Mouse (Mus musculus) heart, embryonic 15.5 days (tissue): ENCODE results near the gene Clic5. TPM values are rescaled to one million over a fixed set of nuclear protein-coding genes. Genes with fewer than 3 reads are reported as not detected.

Experiments used
- ATAC-seq: fragments of 200-750 bp; cut with Nextera tagmentation; replicated peaks from 2 replicates; pipeline ENCODE4 v1.8.0; 2017; ENCODE audit warnings: low read depth, moderate TSS enrichment; ENCODE audit not compliant: insufficient number of reproducible peaks, insufficient read depth, low FRiP score
- H3K27ac ChIP-seq: fragments of 300-500 bp; sonication (generic); 2 replicates; pipeline ENCODE4 v1.5.1; 2015; ENCODE audit warnings: mild to moderate bottlenecking, inconsistent platforms
- H3K27me3 ChIP-seq: fragments of 300-500 bp; sonication (generic); 2 replicates; pipeline ENCODE4 v1.6.1; 2015; ENCODE audit warnings: inconsistent platforms
- H3K36me3 ChIP-seq: fragments of 300-500 bp; sonication (generic); 2 replicates; pipeline ENCODE4 v1.6.1; 2015; ENCODE audit warnings: mild to moderate bottlenecking, inconsistent platforms
- H3K4me1 ChIP-seq: fragments of 300-500 bp; sonication (generic); replicated peaks from 2 replicates; pipeline ENCODE4 v1.6.1; 2015; ENCODE audit warnings: inconsistent platforms
- H3K4me2 ChIP-seq: fragments of 300-500 bp; sonication (generic); 2 replicates; pipeline ENCODE4 v1.6.1; 2015; ENCODE audit warnings: inconsistent platforms, mild to moderate bottlenecking, moderate library complexity
- H3K4me3 ChIP-seq: fragments of 300-500 bp; sonication (generic); 2 replicates; pipeline ENCODE4 v1.5.1; 2015; ENCODE audit warnings: mild to moderate bottlenecking, inconsistent platforms
- H3K9ac ChIP-seq: fragments of 300-500 bp; sonication (generic); 2 replicates; pipeline ENCODE4 v1.6.1; 2015; ENCODE audit warnings: mild to moderate bottlenecking, inconsistent platforms
- H3K9me3 ChIP-seq: fragments of 300-500 bp; sonication (generic); replicated peaks from 2 replicates; pipeline ENCODE4 v1.6.1; 2016; ENCODE audit warnings: inconsistent platforms
- WGBS: fragments of 180-500 bp; shearing (Covaris S2); methylation state at CpG from one replicate; pipeline ENCODE4 v1.1.7; 2015; ENCODE audit warnings: mixed read lengths; 5-methylcytosine and 5-hydroxymethylcytosine counted together
- polyA plus RNA-seq: library from polyadenylated mRNA; unstranded; fragments of >200 nt; fragmentation: Nextera tagmentation; extraction: Ambion mirVana; gene quantifications from 2 replicates; pipeline ENCODE4 v1.2.1, GENCODE M21; 2015

Gene Clic5
- polyA plus RNA-seq, 1 experiment from 2014 or later, result 12.5 TPM

DNA sequence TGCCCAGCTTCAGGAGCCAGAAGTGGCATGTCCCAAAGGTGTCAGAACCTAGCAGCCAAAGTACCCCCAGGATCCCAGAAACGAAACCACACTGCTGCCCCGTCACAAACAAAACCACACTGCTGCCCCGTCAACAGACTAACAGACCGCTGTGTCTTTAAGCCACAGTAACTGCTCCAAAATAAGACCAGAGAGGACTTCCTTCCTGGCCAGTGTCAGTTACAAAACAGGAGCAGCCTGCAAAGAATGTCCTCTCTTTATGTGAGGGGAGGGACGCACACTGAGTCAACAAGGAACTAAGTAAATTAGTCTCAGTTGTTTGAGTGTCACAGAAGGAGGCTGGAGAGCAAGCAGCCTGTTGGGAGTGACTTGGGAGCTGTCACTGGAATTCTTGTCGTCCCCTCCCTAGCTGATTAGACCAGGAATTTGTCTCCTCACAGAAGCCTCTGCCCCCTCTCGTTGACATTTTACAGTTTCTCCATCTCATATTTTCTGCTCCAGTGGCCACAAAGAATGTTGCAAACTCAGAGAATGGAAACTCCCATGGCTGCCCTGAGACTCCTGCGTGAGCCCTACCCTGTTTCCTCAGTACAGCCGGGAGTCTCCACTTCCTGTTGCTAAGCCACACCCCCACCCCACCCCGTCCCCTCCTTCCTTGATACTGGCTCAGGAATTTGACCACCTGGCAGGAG is 50.8 kb downstream of the Clic5 start:
- peak overlapping the region; percentile 84 for H3K27ac ChIP-seq
- no peaks in the 10 kb centered on the region for H3K36me3 ChIP-seq
- 0 out of 2 replicates have a peak overlapping the region, but pooled peaks have one; percentile 20 for H3K9ac ChIP-seq
- peak; percentile 85 for ATAC-seq
- H3K4me1 ChIP-seq, result peaks cover 20% of the 10 kb centered on the region
- H3K4me2 ChIP-seq, result peak overlapping the region; percentile 59
- H3K27me3 ChIP-seq, result no peaks in the 10 kb centered on the region
- WGBS, result 8% methylated on average over 10 of the region's 10 CpGs
- peak overlapping the region; percentile 32 for H3K4me3 ChIP-seq
- no peaks in the 10 kb centered on the region for H3K9me3 ChIP-seq

DNA sequence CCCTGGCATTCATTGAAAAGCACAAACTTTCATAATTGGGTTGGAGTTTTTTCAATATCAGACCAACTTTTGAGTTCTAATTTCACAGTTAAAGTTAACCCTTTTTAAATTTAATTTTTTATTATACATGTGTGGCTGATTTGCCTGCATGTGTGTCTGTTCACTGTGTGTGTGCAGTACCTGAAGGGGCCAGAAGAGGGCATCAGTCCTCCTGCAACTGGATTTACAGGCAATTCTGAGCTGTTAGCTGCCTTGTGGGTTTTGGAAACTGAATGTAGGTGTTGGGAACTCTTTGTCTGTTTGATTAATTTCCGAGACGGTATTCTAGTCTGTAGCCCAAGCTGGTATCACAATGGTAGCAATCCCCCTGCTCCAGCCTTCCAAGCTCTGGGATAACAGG is 52.4 kb downstream of the Clic5 start:
- H3K27me3 ChIP-seq, result no peaks in the 10 kb centered on the region
- no peak for ATAC-seq
- 100% methylated on average over 2 of the region's 2 CpGs for WGBS

DNA sequence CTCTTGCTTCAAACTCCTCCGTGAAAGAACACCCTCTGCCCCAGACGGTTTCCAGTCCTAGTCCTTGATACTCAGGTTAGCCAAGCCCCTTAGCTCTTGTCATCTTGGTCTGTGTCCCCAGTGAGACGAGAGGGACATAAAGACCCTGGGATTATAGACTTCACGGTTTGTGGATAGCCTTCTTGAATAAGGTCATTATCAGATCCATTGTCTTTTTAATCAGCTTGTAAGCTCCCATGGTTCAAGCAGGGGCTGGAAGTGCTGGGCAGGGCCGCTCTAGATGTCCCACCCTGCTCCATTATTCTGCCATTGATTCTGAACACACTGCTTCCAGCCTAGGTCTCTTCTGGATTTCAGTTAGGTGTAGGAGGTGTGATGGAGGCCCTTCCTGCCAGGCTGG is 55.7 kb downstream of the Clic5 start:
- no peaks in the 10 kb centered on the region for H3K9me3 ChIP-seq
- no peaks in the 10 kb centered on the region for H3K27me3 ChIP-seq
- no peak overlapping the region for H3K4me2 ChIP-seq
- no peaks in the 10 kb centered on the region for H3K36me3 ChIP-seq
- ATAC-seq, result no peak
- no peak overlapping the region for H3K27ac ChIP-seq
- no peak overlapping the region for H3K4me3 ChIP-seq
- H3K9ac ChIP-seq, result no peak overlapping the region
- WGBS, result 56% methylated on average over 5 of the region's 5 CpGs
- peaks cover 11% of the 10 kb centered on the region for H3K4me1 ChIP-seq

More for the DNA sequence above, 52.4 kb downstream of the Clic5 start:
- Histone ChIP-seq H3K9me3 (no peaks in the 10 kb centered on the region), H3K4me3 (no peak overlapping the region), H3K4me1 (peaks cover 23% of the 10 kb centered on the region), H3K4me2 (no peak overlapping the region), H3K27ac (no peak overlapping the region), H3K36me3 (no peaks in the 10 kb centered on the region), H3K9ac (no peak overlapping the region)

DNA sequence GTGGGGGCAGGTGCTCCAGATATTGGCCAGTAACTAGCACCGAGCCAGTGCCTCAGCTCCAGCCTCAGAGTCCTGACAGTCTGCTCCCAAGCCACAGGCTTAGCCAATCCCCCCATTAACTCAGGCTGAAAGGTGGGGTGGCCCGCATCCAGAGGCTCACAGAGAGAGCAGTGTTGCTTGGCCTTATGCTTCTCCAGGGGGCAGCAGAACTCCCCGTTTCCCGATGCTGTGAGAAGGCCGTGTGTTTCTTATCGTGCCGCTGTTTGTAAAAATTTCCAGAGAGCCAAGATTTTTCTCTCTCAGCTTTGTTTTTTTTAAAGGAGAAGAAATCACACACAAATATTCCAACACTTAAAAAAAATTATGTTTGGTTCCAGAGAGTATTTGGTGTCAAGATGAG is 56.2 kb downstream of the Clic5 start:
- no peak overlapping the region for H3K4me2 ChIP-seq
- WGBS, result 16% methylated on average over 7 of the region's 7 CpGs
- H3K27ac ChIP-seq, result no peak overlapping the region
- peaks cover 6% of the 10 kb centered on the region; the same call in 1 of the 2 replicates for H3K4me1 ChIP-seq
- ATAC-seq, result no peak
- H3K27me3 ChIP-seq, result no peaks in the 10 kb centered on the region
- H3K4me3 ChIP-seq, result no peak overlapping the region
- no peaks in the 10 kb centered on the region for H3K36me3 ChIP-seq
- no peak overlapping the region for H3K9ac ChIP-seq
- H3K9me3 ChIP-seq, result no peaks in the 10 kb centered on the region

DNA sequence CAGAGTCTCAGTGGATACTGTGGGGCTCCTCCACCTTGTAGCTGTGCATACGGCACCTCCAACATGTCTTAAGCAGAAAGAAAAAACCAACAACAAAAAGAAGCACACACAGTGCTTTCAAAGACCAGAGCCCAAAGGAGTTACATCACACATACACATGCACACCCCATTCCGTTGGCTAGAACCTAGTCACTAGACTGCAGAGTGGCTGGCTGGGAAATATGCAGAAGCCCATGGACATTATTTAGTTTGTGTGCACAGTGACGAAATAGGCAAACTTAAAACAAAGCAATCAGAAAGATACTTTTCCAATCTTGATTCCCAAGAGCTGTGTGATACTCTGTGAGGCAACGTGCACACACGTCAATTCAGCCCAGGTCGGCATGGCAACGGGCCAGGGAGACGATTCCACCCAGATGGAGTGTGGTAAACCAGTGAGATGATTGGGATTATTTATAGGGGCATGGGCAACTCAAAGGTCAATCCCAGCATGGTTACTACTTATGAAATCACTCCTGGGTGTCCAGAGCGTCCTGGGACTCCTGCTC is 57.8 kb downstream of the Clic5 start:
- peaks cover 12% of the 10 kb centered on the region; the same call in 1 of the 2 replicates for H3K36me3 ChIP-seq
- H3K4me3 ChIP-seq, result no peak overlapping the region
- H3K9ac ChIP-seq, result no peak overlapping the region
- H3K27ac ChIP-seq, result no peak overlapping the region
- H3K4me2 ChIP-seq, result no peak overlapping the region
- ATAC-seq, result no peak
- 0 out of 2 replicates have a peak, but pooled peaks cover 3% of the 10 kb centered on the region for H3K4me1 ChIP-seq
- 83% methylated on average over 9 of the region's 9 CpGs for WGBS
- no peaks in the 10 kb centered on the region for H3K9me3 ChIP-seq
- H3K27me3 ChIP-seq, result no peaks in the 10 kb centered on the region

DNA sequence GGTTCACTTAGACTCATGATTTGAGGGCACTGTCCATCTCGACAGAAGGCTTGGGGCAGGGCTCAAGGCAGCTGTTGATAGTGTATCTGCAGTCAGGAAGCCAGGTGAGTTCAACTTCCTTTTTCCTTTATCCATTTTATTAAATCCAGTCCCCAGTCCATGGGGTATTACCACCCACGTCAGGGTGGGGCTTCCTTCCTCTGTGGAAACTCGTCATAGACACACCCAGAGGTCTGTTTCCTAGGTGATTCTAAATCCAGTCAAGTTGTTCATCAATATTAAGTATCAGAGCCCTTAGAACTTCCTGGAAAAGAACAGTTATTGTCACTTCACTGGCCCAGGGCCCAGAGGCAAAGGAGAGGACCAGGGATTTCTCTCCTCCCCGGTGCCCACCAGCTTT is 61.2 kb downstream of the Clic5 start:
- H3K27ac ChIP-seq, result no peak overlapping the region
- H3K27me3 ChIP-seq, result no peaks in the 10 kb centered on the region
- no peak overlapping the region for H3K4me3 ChIP-seq
- no peaks in the 10 kb centered on the region for H3K9me3 ChIP-seq
- no peak overlapping the region for H3K4me2 ChIP-seq
- H3K9ac ChIP-seq, result no peak overlapping the region
- 0 out of 2 replicates have a peak, but pooled peaks cover 1% of the 10 kb centered on the region for H3K4me1 ChIP-seq
- peaks cover 16% of the 10 kb centered on the region; the same call in 1 of the 2 replicates for H3K36me3 ChIP-seq
- WGBS, result 71% methylated on average over 4 of the region's 4 CpGs
- ATAC-seq, result no peak

DNA sequence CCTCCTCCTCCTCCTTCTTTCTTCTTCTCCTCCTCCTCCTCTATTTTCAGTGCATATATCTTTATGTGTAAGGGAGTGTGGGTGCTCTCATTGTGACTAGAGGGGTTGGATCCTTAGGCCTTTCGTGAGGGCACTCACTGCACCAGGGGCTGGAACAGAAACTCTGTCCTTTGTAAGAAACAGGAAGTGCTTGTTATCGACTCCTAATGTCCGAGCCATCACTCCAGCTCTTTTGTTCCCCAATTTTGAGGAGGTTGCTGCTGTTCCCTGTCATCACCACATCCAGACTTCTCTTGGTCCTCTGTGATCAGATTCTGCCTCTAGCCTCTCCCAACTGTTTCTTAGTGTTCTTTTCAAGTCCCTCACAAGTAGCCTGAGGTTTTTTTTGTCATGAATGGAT is 64.3 kb downstream of the Clic5 start:
- H3K9me3 ChIP-seq, result no peaks in the 10 kb centered on the region
- H3K4me3 ChIP-seq, result no peak overlapping the region
- H3K4me1 ChIP-seq, result 0 out of 2 replicates have a peak, but pooled peaks cover 7% of the 10 kb centered on the region
- no peaks in the 10 kb centered on the region for H3K27me3 ChIP-seq
- H3K9ac ChIP-seq, result no peak overlapping the region
- no peak overlapping the region for H3K27ac ChIP-seq
- 53% methylated on average over 3 of the region's 3 CpGs for WGBS
- H3K4me2 ChIP-seq, result no peak overlapping the region
- H3K36me3 ChIP-seq, result peaks cover 16% of the 10 kb centered on the region; the same call in 1 of the 2 replicates
- no peak for ATAC-seq

DNA sequence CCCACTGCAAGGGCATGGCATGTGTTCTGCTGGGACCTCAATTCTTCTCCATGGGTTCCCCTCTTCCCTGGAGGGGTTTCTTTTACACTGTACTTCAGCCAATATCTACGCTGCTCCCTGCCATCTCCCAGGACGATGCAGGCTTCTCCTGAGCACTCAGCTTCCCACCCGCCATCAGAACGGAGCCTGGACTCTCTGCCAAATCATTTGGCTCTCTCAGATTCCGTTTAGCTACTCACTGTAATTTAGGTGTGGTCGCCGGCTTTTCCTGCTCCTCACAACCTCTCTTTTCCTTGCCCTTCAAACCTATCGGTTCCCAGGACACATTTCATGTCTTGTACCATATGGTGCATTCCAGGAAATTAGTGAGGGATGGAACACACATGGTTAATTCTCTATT is 66.3 kb downstream of the Clic5 start:
- Histone ChIP-seq H3K27ac (no peak overlapping the region), H3K9ac (no peak overlapping the region), H3K27me3 (0 out of 2 replicates have a peak, but pooled peaks cover 2% of the 10 kb centered on the region), H3K9me3 (no peaks in the 10 kb centered on the region), H3K36me3 (peaks cover 16% of the 10 kb centered on the region; the same call in 1 of the 2 replicates), H3K4me2 (no peak overlapping the region), H3K4me3 (no peak overlapping the region), H3K4me1 (0 out of 2 replicates have a peak, but pooled peaks cover 7% of the 10 kb centered on the region)
- ATAC-seq, result no peak
- 50% methylated on average over 8 of the region's 8 CpGs for WGBS

DNA sequence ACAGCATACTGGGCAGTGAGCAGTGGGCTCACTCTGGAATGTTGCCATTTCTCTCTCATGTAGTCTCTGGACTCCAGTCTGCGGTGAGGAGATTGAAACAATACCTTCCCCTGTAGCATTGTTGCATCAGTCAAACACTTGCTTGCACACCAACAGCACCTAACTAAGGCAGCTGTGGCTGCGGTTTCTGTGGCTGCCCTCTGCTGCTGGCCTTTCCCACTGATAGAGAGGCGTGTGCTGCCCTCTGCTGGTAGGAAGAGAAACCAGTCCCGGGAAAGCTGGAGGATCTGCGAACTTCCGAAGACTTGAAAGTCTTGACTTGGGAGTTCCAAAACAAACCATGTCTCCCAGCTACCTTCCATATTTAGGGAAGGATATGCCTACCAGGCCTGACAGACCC is 68.2 kb downstream of the Clic5 start:
- Histone ChIP-seq H3K4me1 (peaks cover 11% of the 10 kb centered on the region; the same call in 1 of the 2 replicates), H3K9ac (no peak overlapping the region), H3K4me2 (no peak overlapping the region), H3K4me3 (no peak overlapping the region), H3K27ac (no peak overlapping the region), H3K9me3 (no peaks in the 10 kb centered on the region), H3K27me3 (0 out of 2 replicates have a peak, but pooled peaks cover 4% of the 10 kb centered on the region), H3K36me3 (0 out of 2 replicates have a peak, but pooled peaks cover 4% of the 10 kb centered on the region)
- no peak for ATAC-seq
- 6% methylated on average over 6 of the region's 6 CpGs for WGBS

DNA sequence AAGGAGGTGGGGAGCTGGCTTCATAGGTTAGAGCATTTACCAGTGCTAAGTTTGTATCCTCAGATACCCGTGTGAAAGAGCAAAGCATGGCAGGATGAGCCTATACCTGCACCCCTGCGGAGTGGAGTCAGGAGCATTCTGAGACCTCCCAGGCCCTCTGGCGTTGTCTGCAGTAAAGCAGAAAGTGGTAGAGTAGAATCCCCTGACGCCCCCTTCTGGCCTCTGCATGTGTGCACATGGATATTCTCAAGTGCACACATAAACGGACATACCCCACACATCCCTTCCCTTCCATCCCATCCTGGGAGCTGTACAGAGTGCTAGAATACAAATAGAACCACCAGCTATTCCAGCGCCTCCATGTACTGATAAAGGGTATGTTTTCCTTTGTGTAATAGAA is 70.9 kb downstream of the Clic5 start:
- Histone ChIP-seq H3K4me1 (peaks cover 12% of the 10 kb centered on the region; the same call in 1 of the 2 replicates), H3K4me3 (no peak overlapping the region), H3K27ac (no peak overlapping the region), H3K4me2 (no peak overlapping the region), H3K27me3 (0 out of 2 replicates have a peak, but pooled peaks cover 4% of the 10 kb centered on the region), H3K9ac (no peak overlapping the region), H3K36me3 (no peaks in the 10 kb centered on the region), H3K9me3 (no peaks in the 10 kb centered on the region)
- no peak for ATAC-seq
- WGBS, result 42% methylated on average over 6 of the region's 6 CpGs

DNA sequence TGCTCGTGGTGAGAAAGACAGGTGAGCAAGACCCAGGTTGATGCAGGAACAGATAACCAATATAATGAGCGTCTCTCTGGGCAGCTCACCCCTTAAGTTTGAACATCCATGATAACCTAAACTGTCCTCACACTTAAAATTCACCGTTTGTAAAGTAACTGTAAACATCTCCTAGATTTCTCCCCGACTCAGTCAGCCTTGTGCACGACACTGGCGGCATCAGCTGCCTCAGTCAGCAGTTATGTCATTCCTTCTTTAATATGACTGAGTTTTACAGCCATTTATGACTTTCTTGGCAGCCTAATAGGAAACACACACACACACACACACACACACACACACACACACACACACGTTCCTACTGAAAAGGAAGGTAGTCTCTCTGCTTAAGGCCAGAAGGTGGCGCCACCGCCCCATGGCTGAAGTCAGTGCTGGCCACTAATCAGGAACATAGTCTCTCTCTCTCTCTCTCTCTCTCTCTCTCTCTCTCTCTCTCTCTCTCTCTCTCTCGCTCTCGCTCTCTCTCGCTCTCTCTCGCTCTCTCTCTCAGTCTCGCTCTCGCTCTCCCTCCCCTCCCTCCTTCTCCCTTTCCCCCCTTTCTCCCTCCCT is 73.3 kb downstream of the Clic5 start:
- Histone ChIP-seq H3K4me1 (peaks cover 10% of the 10 kb centered on the region; the same call in 1 of the 2 replicates), H3K4me2 (no peak overlapping the region), H3K4me3 (no peak overlapping the region), H3K36me3 (no peaks in the 10 kb centered on the region), H3K27ac (no peak overlapping the region), H3K27me3 (0 out of 2 replicates have a peak, but pooled peaks cover 4% of the 10 kb centered on the region), H3K9me3 (no peaks in the 10 kb centered on the region), H3K9ac (no peak overlapping the region)
- ATAC-seq, result peak; percentile 62; the same call in 1 of the 2 replicates
- 30% methylated on average over 9 of the region's 15 CpGs for WGBS
